Mouse (Mus musculus) liver, embryonic 14.5 days (tissue): Measurements from ENCODE around the gene Srp54a.

Experiments
- CTCF ChIP-seq: IDR thresholded peaks from 2 replicates; pipeline ENCODE4 v1.5.1; 2016; ENCODE audit warnings: antibody characterized with exemption, low read depth, control low read depth
- EP300 ChIP-seq: IDR thresholded peaks from 2 replicates; pipeline ENCODE4 v1.6.1; 2016; ENCODE audit warnings: antibody characterized with exemption, low read depth

GRCm38 (mm10) chr12:55056703-55057102, 23.4 kb upstream of the Srp54a start:
- TF ChIP-seq EP300 = no peak
- no peak for TF ChIP-seq CTCF
